Mouse (Mus musculus): ENCODE results near the gene Ubash3b.

Ubash3b gene

GRCm38 (mm10) chr9:40997116-40997779 lies 164.2 kb downstream of the Ubash3b start:
- no peak for DNase-seq (ENCODE audit: low spot score)

- no peak for DNase-seq (ENCODE audit: low spot score)
Measured at GRCm38 (mm10) chr9:40994075-40994474, 167.4 kb downstream of the Ubash3b start.

DNA sequence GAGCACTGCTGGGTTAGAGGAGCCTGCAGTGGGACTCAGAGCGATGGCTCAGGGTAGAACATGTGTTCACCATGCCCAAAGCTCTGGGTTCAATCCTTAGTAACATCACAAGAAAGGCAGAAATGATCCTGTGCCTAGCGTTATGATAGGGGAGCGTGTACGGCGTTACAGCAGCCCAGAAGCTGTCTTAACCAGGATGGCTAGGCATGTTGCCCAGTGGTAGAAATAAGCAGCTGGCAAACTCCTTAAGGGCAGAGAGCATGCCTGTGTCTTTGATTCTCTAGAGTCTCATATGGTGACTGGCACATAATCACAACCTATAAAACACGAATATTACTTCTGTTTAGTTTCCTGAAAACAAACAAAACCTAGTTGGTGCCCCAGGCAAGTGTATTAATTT lies 170.0 kb downstream of the Ubash3b start:
- no peak for DNase-seq (ENCODE audit: low spot score)

DNA sequence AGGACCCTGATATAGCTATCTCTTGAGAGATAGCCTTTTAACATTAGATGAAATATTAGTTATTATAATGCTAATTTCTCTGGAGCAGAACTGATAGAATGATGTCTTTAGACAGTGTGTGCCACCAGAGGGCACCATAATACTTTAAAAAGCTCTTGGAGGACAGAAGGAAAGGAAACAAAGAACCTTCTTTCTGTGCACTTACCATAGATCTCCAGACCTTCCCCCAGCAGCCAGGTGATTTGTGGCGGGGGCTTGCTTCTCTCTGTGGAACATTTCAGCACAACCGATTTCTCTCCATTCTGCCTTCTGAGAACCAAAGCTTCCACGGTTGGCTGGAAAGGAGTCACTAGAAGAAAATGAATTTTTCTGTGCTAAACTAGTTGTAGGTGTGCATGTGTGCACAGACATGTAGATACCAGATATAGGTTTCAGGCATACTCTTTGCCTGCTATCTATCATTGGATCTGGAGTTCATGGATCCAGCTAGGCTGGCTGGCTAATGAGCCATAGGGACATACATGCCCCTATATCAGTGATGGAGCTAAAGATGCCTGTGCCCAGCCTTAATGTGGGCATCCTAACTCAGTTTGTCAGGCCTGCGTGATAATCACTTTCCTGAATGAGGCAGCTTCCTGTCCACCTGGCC lies 171.4 kb downstream of the Ubash3b start:
- peak; percentile 63 for DNase-seq (ENCODE audit: low spot score)

DNA sequence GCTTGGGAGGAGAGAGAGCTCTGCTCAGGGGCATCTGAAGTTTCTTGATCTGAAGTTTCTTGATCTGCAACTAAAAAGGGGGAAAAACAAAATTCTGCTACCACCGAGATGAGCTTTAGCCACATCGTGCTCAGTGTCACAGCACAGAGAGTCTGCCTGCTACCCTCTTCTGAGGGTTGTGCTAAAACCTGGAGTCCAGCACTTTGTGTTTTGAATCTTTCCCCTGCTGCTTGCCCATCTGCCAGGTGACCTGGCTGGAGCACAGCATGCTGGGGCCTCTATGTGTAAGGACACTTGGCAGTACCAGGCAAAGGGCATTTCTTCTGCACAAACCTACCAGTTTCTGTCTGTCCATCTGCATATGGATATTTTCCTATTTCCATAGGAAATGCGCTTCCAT lies 177.2 kb downstream of the Ubash3b start:
- DNase-seq (ENCODE audit: low spot score) = no peak

- DNase-seq (ENCODE audit: low spot score) = no peak
Measured at GRCm38 (mm10) chr9:40983758-40984157, 177.7 kb downstream of the Ubash3b start.

DNA sequence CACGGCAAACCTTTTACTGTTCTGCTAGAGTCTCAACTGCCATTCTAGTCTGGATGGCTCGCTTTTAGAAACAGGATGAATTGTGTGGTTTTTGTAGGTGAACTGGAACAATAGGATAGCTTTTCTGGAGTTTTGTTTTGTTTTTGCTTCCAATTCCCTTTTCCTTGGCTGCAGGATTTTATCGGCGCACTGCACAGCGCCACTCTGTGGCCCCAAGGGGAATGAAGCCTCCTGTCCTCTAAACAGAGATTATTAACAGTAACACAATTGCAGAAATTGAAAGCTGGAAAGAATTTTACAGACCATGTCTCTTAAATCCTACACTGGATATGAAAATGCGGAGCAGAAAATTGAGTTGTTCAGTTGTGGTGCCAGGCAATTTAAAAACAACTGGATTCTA lies 179.0 kb downstream of the Ubash3b start:
- DNase-seq (ENCODE audit: low spot score) = no peak

DNA sequence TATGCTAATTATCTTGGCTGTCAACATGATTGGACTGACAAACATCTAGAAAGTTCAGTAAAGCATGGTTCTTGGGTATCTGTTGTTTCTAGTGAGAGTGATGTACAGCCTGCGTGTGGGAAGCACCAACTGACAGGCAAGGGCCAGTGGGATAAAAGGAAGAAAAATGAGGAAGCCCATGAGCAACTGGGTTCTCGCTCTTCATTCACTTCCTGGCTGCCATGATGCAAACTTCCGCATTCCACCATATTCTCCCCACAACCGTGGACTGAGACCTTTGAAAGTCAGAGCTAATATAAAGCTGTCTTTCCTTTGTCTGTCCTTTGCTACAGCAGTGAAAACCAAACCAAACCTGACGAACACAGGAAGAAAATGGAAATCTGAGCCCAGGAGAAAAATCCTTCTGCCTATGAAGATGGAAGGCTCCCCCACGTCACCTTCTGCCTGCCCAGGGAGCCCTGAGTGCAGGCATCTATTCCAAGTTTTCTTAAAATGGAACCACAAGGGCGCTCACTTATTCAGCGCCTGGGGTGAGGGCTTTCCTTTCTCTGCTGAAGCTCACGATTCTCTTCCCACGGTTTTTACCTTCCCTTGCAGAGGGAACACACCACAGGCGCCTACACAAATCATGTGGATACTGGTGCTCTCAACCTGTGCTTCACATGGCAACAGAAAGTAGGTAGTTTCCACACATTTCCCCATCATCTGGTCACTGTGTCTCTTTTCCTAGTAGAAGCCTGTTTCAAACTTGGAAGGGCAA lies 187.3 kb downstream of the Ubash3b start:
- DNase-seq (ENCODE audit: low spot score) = no peak

- no peak for DNase-seq (ENCODE audit: low spot score)
Measured at GRCm38 (mm10) chr9:40964418-40964714, 197.1 kb downstream of the Ubash3b start.

DNA sequence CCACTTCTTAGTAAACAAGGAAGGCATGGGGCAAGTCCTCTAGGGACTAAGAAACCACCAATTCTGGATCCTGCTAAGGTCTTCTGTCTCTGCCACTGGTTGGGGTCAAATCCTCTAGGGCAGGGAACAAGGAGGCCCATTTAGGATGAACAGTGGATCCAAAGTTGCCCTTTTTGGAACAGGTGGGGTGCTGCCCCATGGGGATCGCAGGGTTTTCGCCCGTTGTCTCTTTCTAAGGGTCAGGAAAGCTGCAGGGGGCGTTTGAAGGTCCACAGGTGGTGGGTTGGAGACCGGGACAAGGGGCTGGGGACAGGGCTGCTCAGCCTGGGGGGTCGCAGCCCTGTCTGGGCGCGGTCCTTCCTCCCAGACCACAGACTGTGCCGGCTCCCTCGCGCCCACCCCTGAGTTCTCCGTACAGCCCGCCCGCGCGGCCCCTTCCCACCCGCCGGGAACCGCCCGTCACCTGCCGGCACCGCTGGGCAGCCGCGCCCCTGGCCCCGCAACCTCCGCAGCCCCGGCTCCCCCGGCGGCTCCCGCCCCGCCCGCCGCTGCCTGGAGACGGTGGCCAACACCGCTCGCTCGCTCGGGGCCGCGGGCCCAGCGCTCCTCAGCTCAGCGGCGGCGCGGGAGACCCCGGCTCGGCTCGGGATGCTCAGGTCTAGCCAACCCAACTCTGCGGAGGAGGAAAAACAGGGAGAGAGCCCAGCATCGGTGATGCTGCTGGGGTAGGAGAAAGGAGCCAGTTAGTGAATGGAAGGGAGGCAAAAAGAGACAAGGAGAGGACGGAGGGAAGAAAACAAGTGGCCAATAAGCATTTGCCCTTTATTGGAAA lies 197.7 kb downstream of the Ubash3b start, which contains the start of gene Jhy:
Gene Jhy, minus strand, starts transcription at position 533 of the 832 bp plus-strand sequence.
- no peak for DNase-seq (ENCODE audit: low spot score)

- DNase-seq (ENCODE audit: low spot score) = no peak
Measured at GRCm38 (mm10) chr9:40961401-40961800, 200.1 kb downstream of the Ubash3b start.
